Mouse (Mus musculus): ENCODE results near the gene Draxin. TPM values are rescaled to one million over a fixed set of nuclear protein-coding genes. Genes with fewer than 3 reads are reported as not detected.

Draxin gene
- polyA plus RNA-seq, 1 experiment from 2014 or later: 16.7 TPM

- Histone ChIP-seq H3K27ac (replicated peaks) (no peak overlapping the region), H3K4me3 (no peak overlapping the region), H3K9me3 (no peaks in the 10 kb centered on the region), H3K36me3 (peaks cover 74% of the 10 kb centered on the region), H3K27me3 (no peaks in the 10 kb centered on the region; the same call in 1 of the 2 replicates), H3K4me1 (no peaks in the 10 kb centered on the region; the same call in 1 of the 2 replicates), H3K9ac (replicated peaks) (no peak overlapping the region), H3K4me2 (replicated peaks) (no peak overlapping the region)
- WGBS: 69% methylated on average over 22 of the region's 22 CpGs
- no peak for ATAC-seq (ENCODE audit: low FRiP score, low read depth)
These were observed 22.7 kb downstream of the Draxin start for GRCm38 (mm10) chr4:148107621-148108291.

- no peak overlapping the region for H3K27ac ChIP-seq (replicated peaks)
- H3K36me3 ChIP-seq: peaks cover 56% of the 10 kb centered on the region
- H3K9me3 ChIP-seq: no peaks in the 10 kb centered on the region
- H3K9ac ChIP-seq (replicated peaks): no peak overlapping the region
- 91% methylated on average over 3 of the region's 3 CpGs for WGBS
- ATAC-seq (ENCODE audit: low FRiP score, low read depth): no peak
- H3K4me1 ChIP-seq: peaks cover 10% of the 10 kb centered on the region
- no peak overlapping the region for H3K4me2 ChIP-seq (replicated peaks)
- H3K4me3 ChIP-seq: no peak overlapping the region
- H3K27me3 ChIP-seq: peaks cover 8% of the 10 kb centered on the region
These were observed 26.4 kb downstream of the Draxin start for GRCm38 (mm10) chr4:148104146-148104545.

GRCm38 (mm10) chr4:148101801-148102527 is 28.5 kb downstream of the Draxin start:
- Histone ChIP-seq H3K4me2 (replicated peaks) (peak overlapping the region; percentile 43), H3K9ac (replicated peaks) (peak overlapping the region; percentile 29; the same call in 1 of the 2 replicates), H3K4me3 (0 out of 2 replicates have a peak overlapping the region, but pooled peaks have one; percentile 9), H3K36me3 (peaks cover 36% of the 10 kb centered on the region), H3K27ac (replicated peaks) (peak overlapping the region; percentile 32; the same call in 1 of the 2 replicates), H3K27me3 (peaks cover 8% of the 10 kb centered on the region), H3K9me3 (no peaks in the 10 kb centered on the region), H3K4me1 (peaks cover 10% of the 10 kb centered on the region; the same call in 1 of the 2 replicates)
- 17% methylated on average over 29 of the region's 29 CpGs for WGBS
- ATAC-seq (ENCODE audit: low FRiP score, low read depth): peak; percentile 87

- H3K9me3 ChIP-seq: no peaks in the 10 kb centered on the region
- no peak for ATAC-seq (ENCODE audit: low FRiP score, low read depth)
- peaks cover 8% of the 10 kb centered on the region for H3K27me3 ChIP-seq
- H3K4me1 ChIP-seq: peaks cover 10% of the 10 kb centered on the region; the same call in 1 of the 2 replicates
- WGBS: 92% methylated on average over 3 of the region's 3 CpGs
- H3K27ac ChIP-seq (replicated peaks): no peak overlapping the region
- no peak overlapping the region for H3K9ac ChIP-seq (replicated peaks)
- H3K4me2 ChIP-seq (replicated peaks): no peak overlapping the region
- H3K36me3 ChIP-seq: peaks cover 17% of the 10 kb centered on the region
- no peak overlapping the region for H3K4me3 ChIP-seq
These were observed 31.8 kb downstream of the Draxin start for GRCm38 (mm10) chr4:148098666-148099065.

- Histone ChIP-seq H3K4me1 (peaks cover 10% of the 10 kb centered on the region; the same call in 1 of the 2 replicates), H3K27ac (replicated peaks) (no peak overlapping the region), H3K9ac (replicated peaks) (no peak overlapping the region), H3K4me2 (replicated peaks) (no peak overlapping the region), H3K36me3 (peaks cover 14% of the 10 kb centered on the region), H3K4me3 (no peak overlapping the region), H3K9me3 (no peaks in the 10 kb centered on the region), H3K27me3 (peaks cover 8% of the 10 kb centered on the region)
- WGBS: 100% methylated on average over 2 of the region's 2 CpGs
- no peak for ATAC-seq (ENCODE audit: low FRiP score, low read depth)
These were observed 32.6 kb downstream of the Draxin start for GRCm38 (mm10) chr4:148097936-148098335.

GRCm38 (mm10) chr4:148095081-148095480 is 35.4 kb downstream of the Draxin start:
- Histone ChIP-seq H3K4me2 (replicated peaks) (no peak overlapping the region), H3K27me3 (no peaks in the 10 kb centered on the region), H3K4me3 (no peak overlapping the region), H3K9me3 (no peaks in the 10 kb centered on the region), H3K36me3 (no peaks in the 10 kb centered on the region), H3K4me1 (no peaks in the 10 kb centered on the region), H3K27ac (replicated peaks) (no peak overlapping the region), H3K9ac (replicated peaks) (no peak overlapping the region)
- ATAC-seq (ENCODE audit: low FRiP score, low read depth): no peak
- WGBS: 78% methylated on average over 4 of the region's 4 CpGs

- H3K4me2 ChIP-seq (replicated peaks): no peak overlapping the region
- no peak overlapping the region for H3K4me3 ChIP-seq
- no peak for ATAC-seq (ENCODE audit: low FRiP score, low read depth)
- no peak overlapping the region for H3K9ac ChIP-seq (replicated peaks)
- WGBS: 83% methylated on average over 5 of the region's 5 CpGs
- no peaks in the 10 kb centered on the region for H3K36me3 ChIP-seq
- H3K27me3 ChIP-seq: no peaks in the 10 kb centered on the region
- H3K27ac ChIP-seq (replicated peaks): no peak overlapping the region
- H3K9me3 ChIP-seq: no peaks in the 10 kb centered on the region
- H3K4me1 ChIP-seq: peaks cover 2% of the 10 kb centered on the region; the same call in 1 of the 2 replicates
These were observed 36.3 kb downstream of the Draxin start for GRCm38 (mm10) chr4:148094161-148094560.

GRCm38 (mm10) chr4:148092551-148093271 is 37.8 kb downstream of the Draxin start:
- ATAC-seq (ENCODE audit: low FRiP score, low read depth): no peak

GRCm38 (mm10) chr4:148091181-148091580 is 39.3 kb downstream of the Draxin start:
- no peak overlapping the region for H3K27ac ChIP-seq (replicated peaks)
- H3K9ac ChIP-seq (replicated peaks): no peak overlapping the region
- no peaks in the 10 kb centered on the region for H3K36me3 ChIP-seq
- no peak for ATAC-seq (ENCODE audit: low FRiP score, low read depth)
- H3K4me1 ChIP-seq: peaks cover 20% of the 10 kb centered on the region
- no peaks in the 10 kb centered on the region for H3K27me3 ChIP-seq
- no peak overlapping the region for H3K4me2 ChIP-seq (replicated peaks)
- H3K4me3 ChIP-seq: no peak overlapping the region
- 97% methylated on average over 1 of the region's 1 CpGs for WGBS
- no peaks in the 10 kb centered on the region for H3K9me3 ChIP-seq

More at GRCm38 (mm10) chr4:148092551-148093271, 37.8 kb downstream of the Draxin start:
- WGBS: 90% methylated on average over 11 of the region's 11 CpGs
- H3K27ac ChIP-seq (replicated peaks): no peak overlapping the region
- H3K27me3 ChIP-seq: no peaks in the 10 kb centered on the region
- no peaks in the 10 kb centered on the region for H3K36me3 ChIP-seq
- H3K9me3 ChIP-seq: no peaks in the 10 kb centered on the region
- no peak overlapping the region for H3K4me2 ChIP-seq (replicated peaks)
- H3K4me3 ChIP-seq: no peak overlapping the region
- H3K9ac ChIP-seq (replicated peaks): no peak overlapping the region
- peaks cover 10% of the 10 kb centered on the region for H3K4me1 ChIP-seq

GRCm38 (mm10) chr4:148089166-148089565 is 41.3 kb downstream of the Draxin start:
- no peaks in the 10 kb centered on the region for H3K36me3 ChIP-seq
- peaks cover 33% of the 10 kb centered on the region for H3K4me1 ChIP-seq
- WGBS: 55% methylated on average over 4 of the region's 4 CpGs
- no peak for ATAC-seq (ENCODE audit: low FRiP score, low read depth)
- H3K9ac ChIP-seq (replicated peaks): no peak overlapping the region
- no peak overlapping the region for H3K4me2 ChIP-seq (replicated peaks)
- no peak overlapping the region for H3K27ac ChIP-seq (replicated peaks)
- no peaks in the 10 kb centered on the region for H3K27me3 ChIP-seq
- no peak overlapping the region for H3K4me3 ChIP-seq
- no peaks in the 10 kb centered on the region for H3K9me3 ChIP-seq

GRCm38 (mm10) chr4:148087907-148088527 is 42.5 kb downstream of the Draxin start, which contains the start of gene Agtrap:
Gene Agtrap (minus strand): TSS chr4:148088031.
- H3K4me3 ChIP-seq: peak within 1 kb of the TSS; percentile 63
- peak within 1 kb of the TSS; percentile 60 for H3K27ac ChIP-seq (replicated peaks)
- peak; percentile 92 for ATAC-seq (ENCODE audit: low FRiP score, low read depth)
- WGBS: 4% methylated on average over 34 of the region's 34 CpGs
- H3K9ac ChIP-seq (replicated peaks): peak within 1 kb of the TSS; percentile 69
- H3K36me3 ChIP-seq: no peaks in the 10 kb centered on the region
- no peaks in the 10 kb centered on the region for H3K9me3 ChIP-seq
- peak within 1 kb of the TSS; percentile 79 for H3K4me2 ChIP-seq (replicated peaks)
- peaks cover 39% of the 10 kb centered on the region for H3K4me1 ChIP-seq
- no peaks in the 10 kb centered on the region for H3K27me3 ChIP-seq
